Mouse (Mus musculus) embryonic facial prominence, embryonic 14.5 days (tissue): Measurements from ENCODE around the gene Dexi. TPM values are rescaled to one million over a fixed set of nuclear protein-coding genes. Genes with fewer than 3 reads are reported as not detected.

Experiments
- ATAC-seq: fragments of 200-750 bp; cut with Nextera tagmentation; 2 replicates; pipeline ENCODE4 v1.8.0; 2017; ENCODE audit warnings: low read depth, moderate number of reproducible peaks, moderate TSS enrichment
- DNase-seq: peaks from one replicate; pipeline ENCODE4 v3.0.0-alpha.2; 2015; ENCODE audit warnings: low spot score
- H3K27ac ChIP-seq: fragments of 300-500 bp; sonication (generic); replicated peaks from 2 replicates; pipeline ENCODE4 v1.5.1; 2014; ENCODE audit warnings: low read depth, mild to moderate bottlenecking, low read length, moderate library complexity
- H3K27me3 ChIP-seq: fragments of 300-500 bp; sonication (generic); replicated peaks from 2 replicates; pipeline ENCODE4 v1.6.1; 2014; ENCODE audit warnings: low read length; ENCODE audit not compliant: control insufficient read depth, insufficient read depth
- H3K36me3 ChIP-seq: fragments of 300-500 bp; sonication (generic); 2 replicates; pipeline ENCODE4 v1.6.1; 2014; ENCODE audit warnings: low read length, mixed read lengths; ENCODE audit not compliant: control insufficient read depth, insufficient read depth
- H3K4me1 ChIP-seq: fragments of 300-500 bp; sonication (generic); 2 replicates; pipeline ENCODE4 v1.6.1; 2014; ENCODE audit warnings: antibody characterized with exemption, low read length; ENCODE audit not compliant: control insufficient read depth, insufficient read depth
- H3K4me2 ChIP-seq: fragments of 300-500 bp; sonication (generic); 2 replicates; pipeline ENCODE4 v1.6.1; 2014; ENCODE audit warnings: low read depth, mild to moderate bottlenecking, low read length, moderate library complexity, mixed read lengths
- H3K4me3 ChIP-seq: fragments of 300-500 bp; sonication (generic); 2 replicates; pipeline ENCODE4 v1.5.1; 2014; ENCODE audit warnings: low read depth, mild to moderate bottlenecking, low read length
- H3K9ac ChIP-seq: fragments of 300-500 bp; sonication (generic); 2 replicates; pipeline ENCODE4 v1.6.1; 2014; ENCODE audit warnings: low read depth, mild to moderate bottlenecking, low read length, moderate library complexity, mixed read lengths
- H3K9me3 ChIP-seq: fragments of 300-500 bp; sonication (generic); 2 replicates; pipeline ENCODE4 v1.6.1; 2016; ENCODE audit warnings: low read length; ENCODE audit not compliant: control insufficient read depth
- WGBS: fragments of 180-500 bp; shearing (Covaris S2); extraction: QIAGEN DNeasy Blood & Tissue Kit; methylation state at CpG from one replicate; pipeline ENCODE4 v1.1.7; 2014; 5-methylcytosine and 5-hydroxymethylcytosine counted together
- polyA plus RNA-seq: library from polyadenylated mRNA; unstranded; fragments of >200 nt; fragmentation: Nextera tagmentation; extraction: Ambion mirVana; gene quantifications from 2 replicates; pipeline ENCODE4 v1.2.1, GENCODE M21; 2014

The Dexi gene
- polyA plus RNA-seq, 1 experiment from 2014 or later: 30.3 TPM

DNA sequence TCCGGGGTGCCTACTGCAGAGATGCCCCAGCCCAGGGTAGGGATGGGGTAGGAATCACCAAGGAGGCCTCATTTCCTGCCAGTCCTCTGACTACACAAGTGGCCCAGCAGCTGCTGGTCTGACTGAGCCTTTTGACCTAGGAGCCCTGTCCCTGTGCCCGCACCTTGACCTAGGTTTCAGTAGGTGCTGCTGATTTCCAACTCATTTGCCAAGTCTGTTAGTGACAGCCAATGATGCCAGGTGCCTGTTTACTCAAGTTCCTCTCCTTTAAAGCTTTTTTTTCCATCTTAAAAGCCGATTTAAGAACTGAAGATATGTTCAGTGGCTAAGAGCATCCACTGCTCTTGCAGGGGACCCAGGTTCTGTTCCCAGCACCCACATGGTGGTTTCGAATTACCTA, 9.1 kb downstream of the Dexi start:
- no peaks in the 10 kb centered on the region for H3K27me3 ChIP-seq
- no peak overlapping the region for H3K27ac ChIP-seq
- H3K36me3 ChIP-seq: peaks cover 29% of the 10 kb centered on the region; the same call in 1 of the 2 replicates
- no peak overlapping the region for H3K9ac ChIP-seq
- H3K4me3 ChIP-seq: no peak overlapping the region
- no peaks in the 10 kb centered on the region for H3K4me1 ChIP-seq
- WGBS: 92% methylated on average over 4 of the region's 4 CpGs
- ATAC-seq (no peak), DNase-seq (no peak)
- H3K9me3 ChIP-seq: no peaks in the 10 kb centered on the region
- H3K4me2 ChIP-seq: no peak overlapping the region

- WGBS: 93% methylated on average over 4 of the region's 4 CpGs
- H3K9ac ChIP-seq: no peak overlapping the region
- no peak overlapping the region for H3K27ac ChIP-seq
- H3K9me3 ChIP-seq: no peaks in the 10 kb centered on the region
- peaks cover 29% of the 10 kb centered on the region; the same call in 1 of the 2 replicates for H3K36me3 ChIP-seq
- no peak overlapping the region for H3K4me2 ChIP-seq
- no peak overlapping the region for H3K4me3 ChIP-seq
- H3K4me1 ChIP-seq: no peaks in the 10 kb centered on the region
- ATAC-seq (no peak), DNase-seq (no peak)
- H3K27me3 ChIP-seq: no peaks in the 10 kb centered on the region
Measured at GRCm38 (mm10) chr16:10530179-10530578, 12.7 kb downstream of the Dexi start.

DNA sequence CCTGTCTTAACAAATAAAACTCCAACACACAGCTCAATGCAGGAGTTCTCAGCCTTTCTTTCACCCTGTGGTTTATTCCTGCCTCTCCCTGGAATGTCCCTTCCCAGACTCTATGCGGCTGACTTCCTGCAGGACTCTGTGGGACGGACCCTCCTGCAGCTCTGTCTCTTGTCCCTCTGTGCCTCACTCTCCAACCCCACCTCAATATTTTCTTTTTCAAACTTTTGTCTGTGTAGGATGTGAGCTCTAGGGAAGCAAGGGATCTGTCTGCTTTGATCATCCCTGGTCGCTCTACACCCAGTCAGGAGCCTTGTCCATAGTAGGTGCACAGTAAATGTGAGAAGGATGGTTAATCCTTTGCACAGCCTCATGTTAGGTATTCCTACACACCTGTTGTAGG, 14.5 kb downstream of the Dexi start:
- Histone ChIP-seq H3K27me3 (no peaks in the 10 kb centered on the region), H3K9me3 (no peaks in the 10 kb centered on the region), H3K36me3 (peaks cover 29% of the 10 kb centered on the region; the same call in 1 of the 2 replicates), H3K4me2 (no peak overlapping the region), H3K4me3 (no peak overlapping the region), H3K9ac (no peak overlapping the region), H3K27ac (no peak overlapping the region), H3K4me1 (no peaks in the 10 kb centered on the region)
- ATAC-seq: no peak
- WGBS: 74% methylated on average over 3 of the region's 3 CpGs
- DNase-seq: no peak

DNA sequence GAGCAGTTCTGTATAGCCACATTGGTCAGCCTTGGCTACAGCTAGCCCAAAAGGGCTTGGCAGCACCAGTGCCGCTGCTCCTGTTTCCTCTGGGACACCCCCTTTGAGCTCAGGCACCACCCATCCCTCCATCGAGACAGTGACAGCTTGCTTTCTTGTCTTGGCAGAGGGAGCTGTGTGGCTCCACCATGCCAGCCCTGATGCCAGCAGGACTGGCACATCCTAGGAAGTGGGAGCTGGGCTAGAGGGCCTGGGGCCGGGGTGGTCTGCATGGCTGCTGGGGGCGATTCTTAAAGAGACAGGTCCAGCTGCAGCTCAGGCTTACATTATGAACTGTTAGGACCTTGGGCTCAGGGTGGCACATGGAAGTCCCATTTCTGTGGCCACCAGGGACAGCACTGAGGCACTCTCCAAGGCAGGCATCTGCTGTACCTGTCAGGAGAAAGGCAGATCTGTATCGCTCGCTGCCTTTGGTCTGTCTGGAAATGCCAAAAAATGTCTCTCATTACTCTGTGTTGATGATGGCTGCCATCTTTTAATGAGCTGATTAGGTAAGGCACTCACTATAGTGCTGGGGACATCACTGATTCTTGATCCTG, 15.7 kb downstream of the Dexi start:
- 85% methylated on average over 6 of the region's 6 CpGs for WGBS
- H3K4me3 ChIP-seq: no peak overlapping the region
- no peak overlapping the region for H3K9ac ChIP-seq
- no peaks in the 10 kb centered on the region for H3K4me1 ChIP-seq
- no peak for ATAC-seq
- DNase-seq: no peak
- no peaks in the 10 kb centered on the region for H3K27me3 ChIP-seq
- H3K36me3 ChIP-seq: peaks cover 28% of the 10 kb centered on the region; the same call in 1 of the 2 replicates
- H3K9me3 ChIP-seq: no peaks in the 10 kb centered on the region
- H3K27ac ChIP-seq: no peak overlapping the region
- H3K4me2 ChIP-seq: no peak overlapping the region

- Histone ChIP-seq H3K9ac (no peak overlapping the region), H3K9me3 (no peaks in the 10 kb centered on the region), H3K27me3 (no peaks in the 10 kb centered on the region), H3K36me3 (peaks cover 14% of the 10 kb centered on the region; the same call in 1 of the 2 replicates), H3K4me2 (no peak overlapping the region), H3K4me3 (no peak overlapping the region), H3K4me1 (no peaks in the 10 kb centered on the region), H3K27ac (no peak overlapping the region)
- WGBS: 70% methylated on average over 2 of the region's 2 CpGs
- no peak for ATAC-seq
- no peak for DNase-seq
Measured at GRCm38 (mm10) chr16:10525610-10525980, 17.3 kb downstream of the Dexi start.

GRCm38 (mm10) chr16:10524866-10525609, 17.8 kb downstream of the Dexi start:
- Histone ChIP-seq H3K4me2 (no peak overlapping the region), H3K9ac (no peak overlapping the region), H3K27me3 (no peaks in the 10 kb centered on the region), H3K4me3 (no peak overlapping the region), H3K4me1 (no peaks in the 10 kb centered on the region), H3K9me3 (no peaks in the 10 kb centered on the region), H3K36me3 (peaks cover 8% of the 10 kb centered on the region; the same call in 1 of the 2 replicates), H3K27ac (no peak overlapping the region)
- DNase-seq (no peak), ATAC-seq (no peak)
- WGBS: 80% methylated on average over 4 of the region's 4 CpGs

DNA sequence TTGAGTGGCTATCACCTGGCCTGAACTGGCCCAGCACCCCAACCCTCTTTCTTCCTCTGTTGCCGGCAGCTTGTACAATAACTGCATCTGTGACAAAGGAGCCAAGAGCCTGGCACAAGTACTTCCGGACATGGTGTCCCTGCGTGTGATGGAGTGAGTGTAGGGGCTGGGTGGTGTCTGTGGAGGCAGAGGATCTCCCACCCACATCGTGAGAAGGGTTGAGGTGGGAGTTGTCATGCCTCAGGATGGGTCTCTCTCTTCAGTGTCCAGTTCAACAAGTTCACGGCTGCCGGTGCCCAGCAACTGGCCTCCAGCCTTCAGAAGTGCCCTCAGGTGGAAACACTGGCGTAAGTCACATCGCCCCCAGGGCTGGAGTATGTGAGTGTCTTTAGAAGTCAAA, 19.2 kb downstream of the Dexi start:
- no peak overlapping the region for H3K4me2 ChIP-seq
- WGBS: 86% methylated on average over 8 of the region's 8 CpGs
- H3K36me3 ChIP-seq: no peaks in the 10 kb centered on the region
- H3K4me3 ChIP-seq: no peak overlapping the region
- no peak for ATAC-seq
- no peaks in the 10 kb centered on the region for H3K27me3 ChIP-seq
- no peak for DNase-seq
- no peaks in the 10 kb centered on the region for H3K9me3 ChIP-seq
- H3K9ac ChIP-seq: no peak overlapping the region
- no peak overlapping the region for H3K27ac ChIP-seq
- H3K4me1 ChIP-seq: no peaks in the 10 kb centered on the region

- ATAC-seq (no peak), DNase-seq (no peak)
- WGBS: 81% methylated on average over 1 of the region's 1 CpGs
- Histone ChIP-seq H3K9me3 (no peaks in the 10 kb centered on the region), H3K4me2 (no peak overlapping the region), H3K27me3 (no peaks in the 10 kb centered on the region), H3K4me3 (no peak overlapping the region), H3K36me3 (no peaks in the 10 kb centered on the region), H3K4me1 (no peaks in the 10 kb centered on the region), H3K9ac (no peak overlapping the region), H3K27ac (no peak overlapping the region)
Measured at GRCm38 (mm10) chr16:10522811-10523210, 20.0 kb downstream of the Dexi start.
